Mouse (Mus musculus) cerebellum, adult 8-10 months (tissue): ENCODE results near the gene Klk11.

Experiments used
- DNase-seq: peaks from one replicate; pipeline ENCODE4 v3.0.0; 2022

Klk11 gene

DNA sequence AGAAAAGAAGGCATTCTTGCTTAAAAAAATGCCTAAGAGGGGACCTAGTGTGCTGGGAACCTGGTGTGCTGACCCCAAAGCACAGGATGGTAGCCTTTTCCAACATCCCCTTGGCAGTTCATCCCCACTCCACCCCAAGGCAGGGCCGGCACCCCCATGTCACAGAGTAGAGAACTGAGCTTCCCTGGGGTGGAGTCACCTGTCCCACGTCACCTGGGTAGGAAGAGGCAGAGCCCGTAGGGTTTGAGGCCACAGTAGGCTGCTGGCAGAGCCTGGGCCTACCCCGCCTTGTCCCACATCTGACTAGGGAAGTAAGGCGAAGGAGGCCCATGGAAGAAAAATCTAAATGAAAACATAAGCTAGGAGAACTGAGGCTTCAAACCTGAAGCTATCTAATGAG lies at the start of gene Klk11:
Klk11 (plus strand) TSS at position 241 of the 400 bp plus-strand sequence.
- no peak for DNase-seq

DNA sequence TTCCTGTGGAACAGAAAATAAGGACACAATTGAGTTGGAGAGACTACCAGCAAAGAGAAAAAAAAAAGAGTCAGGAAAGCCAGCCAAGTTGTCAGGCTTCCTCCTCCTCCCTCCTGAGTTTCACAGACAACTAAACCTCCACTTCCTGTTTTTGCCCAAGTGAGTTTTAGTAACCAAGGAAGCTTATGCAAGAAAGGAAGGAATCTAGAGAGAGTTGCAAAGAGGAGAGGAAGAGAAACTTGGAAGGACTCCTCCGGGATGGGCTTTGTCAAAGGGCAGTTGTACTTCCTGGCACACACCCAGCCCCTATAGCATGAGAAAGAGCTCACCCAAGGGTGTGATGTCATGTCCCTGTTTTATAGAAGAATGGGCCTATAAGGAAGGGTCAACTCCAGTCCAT lies 26.6 kb upstream of the Klk11 start:
- no peak for DNase-seq

DNA sequence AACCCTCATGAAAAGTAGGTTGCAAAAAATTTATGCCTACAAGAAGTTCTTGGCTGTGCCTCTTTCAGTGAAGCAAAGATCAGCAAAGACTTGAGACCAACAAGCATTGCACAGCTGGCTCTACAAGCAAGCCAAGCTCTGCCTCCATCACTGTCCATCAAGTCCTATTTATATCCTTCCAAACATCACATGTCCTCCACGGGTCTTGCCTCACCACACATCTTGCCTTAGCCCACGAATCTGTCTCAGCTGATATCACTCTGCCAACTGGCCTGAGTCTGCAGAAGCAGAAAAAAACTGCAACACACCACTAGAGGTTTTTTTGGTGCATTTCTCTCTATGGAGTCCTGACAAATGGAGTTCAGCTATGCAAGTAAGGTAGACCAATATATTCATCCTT lies 21.6 kb upstream of the Klk11 start:
- DNase-seq, result no peak

DNA sequence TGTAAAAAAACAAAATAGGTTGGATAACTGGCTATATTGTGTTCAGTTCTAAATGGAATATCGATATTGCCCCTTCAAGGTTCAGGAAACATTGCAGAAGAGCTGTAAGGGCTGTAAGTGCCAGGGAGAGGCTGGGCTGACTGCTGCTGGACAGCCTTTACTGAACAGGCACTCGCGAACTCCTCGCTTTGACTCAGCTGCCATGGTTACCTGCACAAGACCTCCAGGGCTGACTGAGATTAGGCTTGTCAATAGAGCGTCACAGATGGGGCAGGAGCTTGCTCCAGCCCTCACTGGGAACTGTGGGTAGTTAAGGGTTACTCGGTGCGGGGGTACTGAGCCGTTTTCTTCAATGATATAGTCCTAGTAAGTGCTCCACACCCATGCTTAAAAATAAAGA lies 7.9 kb upstream of the Klk11 start:
- DNase-seq, result no peak

DNA sequence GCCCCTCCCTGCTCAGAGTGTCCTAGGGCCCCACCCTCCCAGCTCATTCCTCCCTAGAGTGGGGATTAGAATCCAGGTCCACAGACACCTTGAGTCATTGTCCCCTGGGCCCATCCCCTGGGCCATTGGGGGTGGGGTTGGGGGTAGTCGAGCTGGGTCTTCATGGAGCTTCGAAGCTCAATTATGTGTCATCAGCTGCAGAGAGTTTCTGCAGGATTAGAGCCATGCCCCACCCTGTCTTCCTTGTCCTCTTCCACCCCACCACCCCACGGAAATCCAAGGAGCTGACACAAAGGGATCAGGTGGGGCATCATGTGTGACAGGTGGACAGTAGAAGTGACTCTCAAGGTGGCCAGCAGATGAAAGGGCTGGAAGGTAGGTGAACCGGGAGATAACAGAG lies 5.8 kb upstream of the Klk11 start, which contains the start of gene Klk12:
Klk12 (plus strand) TSS at position 301 of the 400 bp plus-strand sequence.
- DNase-seq, result no peak

DNA sequence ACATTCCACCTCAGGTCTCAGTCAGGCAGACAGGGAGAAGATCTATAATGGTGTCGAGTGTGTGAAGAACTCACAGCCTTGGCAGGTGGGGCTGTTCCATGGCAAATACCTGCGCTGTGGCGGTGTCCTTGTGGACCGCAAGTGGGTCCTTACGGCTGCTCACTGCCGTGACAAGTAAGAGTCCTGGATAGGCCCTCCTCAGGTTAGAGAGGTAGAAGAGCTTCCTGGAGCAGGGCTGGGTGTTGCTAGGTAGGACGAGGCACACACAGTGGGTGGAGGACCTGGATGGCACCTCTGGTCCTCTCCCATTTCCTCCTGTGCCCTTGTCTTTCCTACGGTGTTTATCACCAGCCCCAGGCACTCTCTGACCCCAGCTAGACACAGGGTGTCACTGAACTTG lies 4.8 kb upstream of the Klk11 start:
- DNase-seq, result no peak

DNA sequence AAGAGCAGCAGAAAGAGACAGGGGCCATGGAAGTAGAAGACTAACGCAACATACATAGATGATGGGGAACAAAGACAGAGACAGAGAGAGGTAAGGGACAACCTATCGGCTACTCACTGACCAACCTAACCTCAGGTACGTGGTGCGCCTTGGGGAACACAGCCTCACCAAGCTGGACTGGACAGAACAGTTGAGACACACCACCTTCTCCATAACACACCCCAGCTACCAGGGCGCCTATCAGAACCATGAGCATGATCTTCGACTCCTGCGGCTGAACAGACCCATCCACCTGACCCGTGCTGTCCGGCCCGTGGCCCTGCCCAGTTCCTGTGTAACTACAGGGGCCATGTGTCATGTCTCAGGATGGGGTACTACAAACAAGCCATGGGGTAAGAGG lies 3.7 kb upstream of the Klk11 start:
- no peak for DNase-seq

DNA sequence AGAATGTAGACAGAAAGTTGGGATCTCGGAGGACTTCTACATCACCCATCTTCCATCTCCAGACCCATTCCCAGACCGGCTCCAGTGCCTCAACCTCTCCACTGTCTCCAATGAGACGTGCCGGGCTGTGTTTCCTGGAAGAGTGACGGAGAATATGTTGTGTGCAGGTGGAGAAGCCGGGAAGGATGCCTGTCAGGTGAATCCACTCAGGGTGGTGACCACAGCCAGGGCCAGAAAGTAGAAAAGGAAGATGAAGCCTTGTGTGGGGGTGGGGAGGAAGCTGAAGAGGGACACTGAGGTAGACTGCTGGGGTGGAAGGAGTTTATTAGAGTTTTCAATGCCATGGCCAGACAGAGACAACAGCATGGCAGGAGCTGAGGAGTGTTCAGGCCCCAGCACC lies 2.5 kb upstream of the Klk11 start:
- no peak for DNase-seq

DNA sequence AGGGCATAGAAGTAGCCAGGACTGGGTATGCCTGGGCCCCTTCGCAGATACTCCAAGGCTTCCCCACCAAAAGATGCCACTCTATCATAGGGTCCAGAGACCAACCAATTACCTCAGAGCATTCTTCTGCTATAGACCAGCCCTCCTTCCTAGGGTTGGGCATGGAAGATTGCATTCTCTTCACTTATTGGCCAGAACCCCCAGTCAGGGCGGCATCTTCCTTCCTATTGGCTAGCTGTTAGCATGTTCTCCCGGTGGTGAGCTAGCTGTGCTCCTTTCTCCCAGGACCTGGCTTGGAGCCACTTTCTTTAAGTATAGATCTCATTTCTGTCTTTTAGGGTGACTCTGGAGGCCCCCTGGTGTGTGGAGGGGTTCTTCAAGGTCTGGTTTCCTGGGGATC lies 1.5 kb upstream of the Klk11 start:
- no peak for DNase-seq

DNA sequence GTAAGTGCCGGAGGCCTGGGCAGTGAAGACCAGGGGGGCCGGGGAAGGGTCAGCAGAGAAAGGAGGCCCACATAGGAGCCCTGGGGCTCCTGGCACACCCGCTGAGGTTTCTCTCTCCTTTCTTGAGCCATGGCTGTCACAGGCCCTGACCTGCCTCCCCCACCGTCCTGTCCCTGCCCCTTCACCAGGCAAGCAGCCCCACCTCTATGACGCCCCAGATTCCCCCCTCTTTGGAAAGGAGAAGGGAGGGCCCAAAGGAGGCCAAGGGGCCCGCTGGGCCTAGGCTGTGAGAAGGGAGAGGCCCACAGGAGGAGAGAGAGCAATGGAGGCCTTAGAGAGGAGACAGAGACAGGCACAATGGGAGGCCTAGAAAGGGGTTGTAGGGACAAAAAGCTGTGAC lies 398 bp downstream of the Klk11 start:
- DNase-seq, result no peak

DNA sequence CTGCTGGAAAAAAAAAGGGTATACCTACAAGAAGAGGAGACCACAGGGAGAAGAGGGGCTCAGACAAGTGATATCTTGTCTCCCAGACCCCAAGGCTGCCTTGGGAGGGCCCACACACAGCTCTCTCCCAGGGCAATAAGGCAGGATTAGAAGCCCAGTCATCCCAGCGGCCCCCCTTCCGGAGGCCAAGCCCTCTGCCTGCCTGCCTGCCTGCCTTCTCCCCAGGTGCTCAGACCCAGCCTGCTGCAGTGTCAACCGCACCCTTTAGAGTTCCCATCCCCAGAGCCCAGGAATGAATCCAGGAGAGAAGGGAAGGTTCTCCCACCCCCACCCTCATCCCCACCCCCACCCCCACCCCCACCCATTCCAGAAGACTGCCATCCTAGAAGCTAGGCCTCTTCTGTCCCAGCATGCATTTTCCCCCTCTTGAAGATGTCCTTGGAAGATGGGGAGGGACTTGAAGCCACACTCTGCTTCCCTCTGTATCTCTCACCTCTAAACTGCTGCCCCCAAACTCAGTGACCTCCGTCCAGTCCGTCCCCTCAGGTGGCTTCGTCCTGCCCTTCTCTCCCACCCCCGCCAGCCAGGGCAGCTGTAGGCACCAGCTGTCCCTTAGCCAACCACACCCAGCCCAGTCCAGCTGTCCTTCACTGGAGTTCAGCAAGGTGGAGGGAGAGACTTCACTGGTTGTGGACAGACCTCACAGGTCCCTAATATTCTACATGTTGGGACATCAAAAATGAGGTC lies 1.1 kb downstream of the Klk11 start:
- no peak for DNase-seq

DNA sequence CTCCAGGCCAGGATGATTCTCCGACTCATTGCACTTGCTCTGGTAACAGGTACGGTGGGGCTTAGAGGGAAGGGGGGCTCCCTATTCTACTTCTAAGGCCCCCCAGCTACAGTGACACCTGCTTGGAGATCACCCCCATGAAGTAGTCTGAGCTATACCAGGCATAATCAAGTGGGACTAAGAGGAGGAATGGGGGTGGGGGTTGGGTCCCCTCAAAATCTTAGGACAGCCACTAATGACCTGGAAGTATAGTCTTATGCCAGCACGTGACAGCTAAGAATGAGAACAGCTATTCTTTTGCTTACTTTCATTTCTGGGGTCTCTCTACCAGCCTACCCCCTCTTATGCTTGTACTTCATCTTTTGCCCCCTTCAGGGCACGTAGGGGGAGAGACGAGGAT lies 2.1 kb downstream of the Klk11 start:
- DNase-seq, result no peak

DNA sequence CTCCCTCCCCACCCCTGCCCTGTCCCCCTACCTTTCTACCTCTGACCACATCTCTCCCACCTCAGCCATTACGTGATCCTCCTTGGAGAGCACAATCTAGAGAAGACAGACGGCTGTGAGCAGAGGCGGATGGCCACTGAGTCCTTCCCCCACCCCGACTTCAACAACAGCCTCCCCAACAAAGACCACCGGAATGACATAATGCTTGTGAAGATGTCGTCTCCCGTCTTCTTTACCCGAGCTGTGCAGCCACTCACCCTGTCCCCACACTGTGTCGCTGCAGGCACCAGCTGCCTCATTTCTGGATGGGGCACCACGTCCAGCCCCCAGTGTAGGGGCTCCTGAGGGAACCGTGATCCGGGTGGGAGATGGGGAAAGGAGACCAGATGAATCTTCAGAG lies 3.0 kb downstream of the Klk11 start:
- no peak for DNase-seq

DNA sequence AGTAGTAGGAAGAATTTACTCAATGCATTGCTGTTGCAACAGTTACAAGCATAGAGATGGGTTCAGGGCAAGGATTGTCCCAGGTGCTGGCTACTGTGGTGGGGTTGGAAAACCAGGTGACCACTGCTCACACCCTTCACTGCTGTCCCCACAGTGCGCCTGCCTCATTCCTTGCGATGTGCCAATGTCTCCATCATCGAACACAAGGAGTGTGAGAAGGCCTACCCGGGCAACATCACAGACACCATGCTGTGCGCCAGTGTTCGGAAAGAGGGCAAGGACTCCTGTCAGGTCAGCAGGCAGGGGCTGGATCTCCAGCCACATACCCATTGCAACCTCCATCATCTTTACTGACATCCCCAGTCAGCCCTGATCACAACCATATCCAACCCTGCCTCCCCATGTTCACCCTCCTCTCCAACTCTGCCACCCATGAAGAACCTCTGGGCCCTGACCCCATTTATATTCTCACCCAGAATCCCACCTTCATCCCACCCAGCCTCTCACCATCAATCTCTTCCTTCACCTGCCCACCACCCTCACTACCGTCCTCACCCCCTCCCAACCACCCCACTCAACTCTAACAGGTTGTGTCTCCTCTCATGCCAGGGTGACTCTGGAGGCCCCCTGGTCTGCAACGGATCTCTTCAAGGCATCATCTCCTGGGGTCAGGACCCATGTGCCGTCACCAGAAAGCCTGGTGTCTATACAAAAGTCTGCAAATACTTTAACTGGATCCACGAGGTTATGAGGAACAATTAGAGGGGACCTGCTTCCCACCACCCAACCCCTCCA lies 4.0 kb downstream of the Klk11 start:
- DNase-seq, result no peak

DNA sequence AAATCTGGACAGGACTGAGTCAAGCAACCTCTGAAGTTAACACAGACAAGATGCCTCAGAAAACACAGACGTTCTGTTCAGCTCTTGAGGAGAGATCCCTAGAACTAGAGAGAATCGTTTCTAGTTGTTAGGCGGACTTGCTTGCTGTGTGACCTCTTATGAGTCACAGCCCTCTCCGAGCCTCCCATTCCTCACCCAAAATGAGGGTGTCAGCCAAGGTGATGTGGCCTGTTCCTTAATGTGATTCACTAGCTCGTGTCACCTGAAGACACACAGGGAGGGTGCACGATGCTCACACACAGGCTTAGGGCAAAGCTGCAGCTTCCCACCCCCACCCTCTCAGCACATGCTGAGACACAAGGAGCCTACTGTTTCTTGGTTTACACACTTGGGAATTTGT lies 5.8 kb downstream of the Klk11 start:
- DNase-seq, result no peak

DNA sequence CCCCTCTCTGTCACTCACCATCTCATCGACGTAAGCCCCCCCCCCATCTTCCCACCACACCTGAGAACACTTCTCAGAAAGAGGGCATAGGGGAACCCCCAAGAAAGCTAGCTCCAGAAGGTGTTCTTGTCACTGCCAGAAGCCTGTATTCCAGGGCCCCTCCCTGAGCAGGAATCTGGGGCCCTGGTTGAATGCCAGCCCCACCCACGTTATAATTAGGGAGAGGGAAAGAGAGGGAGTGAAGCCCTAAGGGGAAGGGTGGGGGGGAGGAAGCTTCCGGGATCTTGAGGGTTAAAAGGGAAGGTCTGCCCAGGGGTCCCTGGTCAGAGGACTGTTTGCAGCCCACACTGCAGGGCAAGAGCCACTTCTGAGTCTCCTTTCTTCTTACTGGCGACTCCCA lies 6.3 kb downstream of the Klk11 start, which contains the start of gene Klk10:
Klk10 (plus strand) TSS at position 290 of the 400 bp plus-strand sequence.
- no peak for DNase-seq

DNA sequence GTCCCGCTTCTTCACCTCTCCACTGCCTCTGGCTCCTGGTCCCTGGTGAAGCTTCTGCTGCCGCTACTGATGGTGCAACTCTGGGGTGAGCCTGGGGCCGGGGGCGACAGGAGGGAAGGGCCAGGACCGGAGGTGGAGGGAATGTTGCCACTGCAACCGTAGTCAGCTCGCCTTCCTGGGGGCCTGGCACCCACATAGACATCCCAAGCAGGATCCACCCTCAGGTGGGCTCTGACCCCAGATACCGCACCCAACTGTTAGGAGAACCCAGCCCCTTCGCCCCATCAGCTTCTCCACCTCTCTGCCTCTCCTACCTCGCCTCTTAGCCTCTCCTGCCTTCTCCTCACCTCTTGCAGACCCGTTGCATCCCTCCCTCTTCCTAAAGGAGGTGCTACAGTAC lies 7.1 kb downstream of the Klk11 start:
- DNase-seq, result no peak

DNA sequence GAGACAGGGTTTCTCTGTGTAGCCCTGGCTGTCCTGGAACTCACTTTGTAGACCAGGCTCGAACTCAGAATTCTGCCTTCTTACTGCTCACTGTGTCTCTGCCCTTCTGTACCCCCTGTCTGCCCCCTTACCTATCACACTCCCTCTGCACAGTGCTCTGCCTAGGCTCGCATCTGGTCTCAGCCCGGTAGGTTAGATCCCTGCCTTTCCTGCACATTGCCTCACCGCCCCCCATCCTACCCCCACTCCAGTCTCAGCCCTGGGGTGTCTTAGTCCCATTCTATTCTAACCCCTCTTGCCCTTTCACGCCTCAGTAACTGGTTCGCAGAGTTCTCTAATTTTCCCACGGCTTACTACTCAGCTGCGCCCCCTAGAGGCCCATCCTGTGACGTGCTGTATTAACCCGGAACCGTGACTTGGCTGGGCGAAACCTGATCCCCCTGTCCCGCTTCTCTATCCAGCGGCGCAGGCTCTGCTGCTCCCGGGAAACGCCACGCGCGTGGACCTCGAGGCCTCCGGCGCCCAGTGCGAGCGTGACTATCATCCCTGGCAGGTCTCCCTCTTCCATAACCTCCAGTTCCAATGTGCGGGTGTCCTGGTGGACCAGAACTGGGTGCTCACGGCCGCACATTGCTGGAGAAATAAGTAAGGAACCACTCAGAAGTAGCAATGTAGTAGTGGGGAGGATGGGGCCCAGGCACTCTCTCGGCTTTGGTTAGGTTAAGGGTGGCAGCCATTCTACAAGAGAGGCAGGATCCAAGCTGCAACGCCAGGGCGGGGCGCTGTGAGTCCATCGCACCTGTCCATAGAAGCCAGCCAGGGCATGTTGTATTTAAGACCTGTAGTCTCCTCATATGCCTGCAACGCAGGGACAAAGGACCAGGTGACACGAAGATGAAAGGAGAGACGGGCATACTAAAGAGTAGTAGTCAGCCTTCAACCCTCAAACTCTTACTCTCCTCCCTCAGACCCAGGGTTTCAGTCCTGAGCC lies 8.2 kb downstream of the Klk11 start:
- peak; percentile 7 for DNase-seq

DNA sequence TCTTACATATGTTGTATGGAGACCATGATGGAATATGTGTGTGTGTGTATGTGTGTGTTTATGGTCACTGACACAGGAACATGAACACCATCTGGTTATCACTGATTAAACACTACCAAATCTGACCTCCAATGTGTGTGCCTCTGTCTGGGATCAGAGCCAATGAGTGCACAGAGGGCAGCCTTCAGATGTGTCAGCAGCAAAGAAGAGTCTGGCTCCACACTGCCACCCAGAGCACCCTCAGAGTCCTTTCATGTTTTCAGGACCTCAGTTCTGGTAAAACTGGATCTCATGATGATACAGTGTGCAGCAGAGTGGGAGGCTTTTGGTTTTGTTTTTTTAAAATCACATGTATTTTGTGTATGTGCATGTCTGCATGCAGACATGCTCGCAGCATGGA lies 10.9 kb downstream of the Klk11 start:
- no peak for DNase-seq

DNA sequence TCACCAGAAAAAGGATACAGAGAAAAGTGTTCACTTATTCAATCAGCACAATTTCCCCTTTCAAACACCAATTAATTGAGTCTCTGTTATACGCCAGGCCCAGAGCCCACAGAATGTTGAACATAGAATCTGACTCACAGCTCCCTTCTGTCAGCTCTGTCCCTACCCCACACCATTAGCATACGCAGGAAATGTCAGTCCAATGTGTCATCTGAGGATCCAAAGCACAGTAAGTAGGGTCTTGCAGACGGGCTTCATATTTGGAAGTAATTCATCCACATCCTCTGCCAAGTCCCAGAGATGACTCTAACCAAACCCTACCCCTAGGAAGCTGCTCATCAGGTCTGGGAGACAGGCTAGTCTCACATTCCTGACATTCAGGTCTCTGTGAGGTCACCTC lies 13.7 kb downstream of the Klk11 start:
- DNase-seq, result no peak

DNA sequence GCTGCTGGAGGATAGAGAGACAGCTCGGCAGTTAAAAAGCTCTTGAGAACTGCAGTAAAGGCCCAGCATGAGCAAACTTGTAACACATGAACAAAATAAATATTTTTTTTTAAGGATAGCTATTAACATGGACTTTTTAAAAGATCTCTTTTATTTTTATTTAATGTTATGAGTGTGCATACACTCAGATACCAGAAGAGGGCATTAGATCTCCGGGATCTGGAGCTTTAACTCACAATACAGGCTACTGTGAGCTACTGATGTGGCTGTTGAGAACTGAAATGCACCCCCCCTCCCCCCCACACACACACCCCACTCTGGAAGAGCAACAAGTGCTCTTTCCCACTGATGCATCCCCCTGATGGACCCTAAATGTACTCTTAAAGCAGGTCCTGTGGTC lies 14.9 kb downstream of the Klk11 start:
- DNase-seq, result no peak

DNA sequence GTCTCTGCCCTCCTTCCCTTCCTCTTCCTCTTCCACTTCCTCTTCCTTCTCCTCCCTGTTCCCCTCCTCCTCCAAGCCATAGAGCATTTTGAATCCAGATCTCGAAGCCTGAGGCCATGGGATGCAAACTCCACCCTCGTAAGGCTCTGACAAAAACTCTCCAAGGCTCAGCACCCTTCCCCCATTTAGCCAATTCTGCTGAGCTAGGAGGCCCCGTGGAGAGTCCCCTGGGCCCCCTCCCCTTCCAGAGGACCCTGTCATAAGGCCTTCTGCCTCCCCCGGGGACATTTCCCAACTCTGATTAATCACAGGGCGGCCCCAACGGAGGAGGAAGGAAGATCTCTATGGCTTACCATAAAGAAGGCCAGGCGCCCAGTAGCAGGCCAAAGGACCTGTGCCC lies 17.2 kb downstream of the Klk11 start, which contains the start of gene Klk9:
Klk9 (plus strand) TSS at position 301 of the 400 bp plus-strand sequence.
- no peak for DNase-seq

DNA sequence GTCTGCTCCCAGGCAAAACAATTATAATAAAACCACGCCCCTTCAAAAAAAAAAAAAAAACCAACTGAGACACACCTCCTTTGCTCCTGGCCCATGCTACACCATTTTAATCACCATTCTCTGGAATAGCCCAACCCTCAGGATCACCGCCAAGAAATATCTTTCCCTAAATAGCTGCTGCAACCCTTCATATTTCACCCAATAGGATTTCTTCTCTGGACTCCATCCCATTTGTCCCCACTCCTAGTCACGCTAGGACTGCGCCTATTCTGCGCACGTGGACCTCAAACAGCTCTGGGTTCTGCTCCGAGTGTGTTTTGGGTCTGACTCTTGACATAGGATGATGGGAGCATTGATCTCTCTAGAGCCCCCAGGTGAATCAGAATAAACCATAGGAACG lies 22.0 kb downstream of the Klk11 start:
- DNase-seq, result no peak
